Mouse (Mus musculus) embryonic fibroblast, embryonic 13.5 days (primary cell): ENCODE data around the gene Selenom.

Experiments
- CTCF ChIP-seq: IDR thresholded peaks from 2 replicates; pipeline ENCODE4 v1.5.1; 2011; ENCODE audit warnings: mild to moderate bottlenecking, control low read depth, low read length, moderate library complexity, borderline replicate concordance; ENCODE audit not compliant: insufficient read depth
- POLR2A ChIP-seq: IDR thresholded peaks from 2 replicates; pipeline ENCODE4 v1.6.1; 2011; ENCODE audit warnings: low read depth, mild to moderate bottlenecking, control low read depth, low read length, moderate library complexity

DNA sequence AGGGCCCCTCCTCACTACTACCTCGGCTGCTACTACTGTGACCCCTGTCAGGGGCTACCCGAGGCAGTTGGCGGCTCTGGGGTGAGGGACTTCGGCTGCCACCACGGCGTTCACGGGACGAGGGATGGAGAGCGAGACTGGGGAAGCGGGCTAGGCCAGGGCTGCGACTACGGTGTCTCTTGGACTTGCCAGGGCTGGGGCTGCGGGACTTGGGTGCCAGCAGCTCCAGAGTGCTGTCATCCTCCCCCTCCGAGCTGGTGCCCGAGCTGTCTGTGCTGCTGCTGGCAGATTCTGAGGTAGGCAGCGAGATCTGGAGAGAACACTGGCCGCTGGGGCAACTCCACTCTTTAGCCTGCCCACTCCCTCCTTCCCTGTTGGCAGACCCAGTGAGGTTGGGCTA is 19.6 kb upstream of the Selenom start:
- TF ChIP-seq POLR2A (no peak), CTCF (no peak)
